Mouse (Mus musculus) liver, adult 2 months (tissue): ENCODE results near the gene Slc3a2. TPM values are rescaled to one million over a fixed set of nuclear protein-coding genes. Genes with fewer than 3 reads are reported as not detected.
"Not testable (repeated sequence)": the region's sequence is repeated elsewhere in the genome, so short reads cannot be mapped to it uniquely, and the experiment has no call there.

ENCODE experiments used
- DNase-seq: peaks from one replicate; pipeline ENCODE4 v3.0.0-alpha.2; 2011; ENCODE audit warnings: low read depth, low spot score; ENCODE audit errors: extremely low read depth
- H3K27ac ChIP-seq: fragments of 200-500 bp; replicated peaks from 2 replicates; pipeline ENCODE4 v1.5.1; 2012; ENCODE audit warnings: low read depth, mild to moderate bottlenecking, control low read depth, inconsistent platforms, low read length; ENCODE audit not compliant: insufficient read depth
- H3K27me3 ChIP-seq: fragments of 200-500 bp; 2 replicates; pipeline ENCODE4 v1.6.1; 2012; ENCODE audit warnings: mild to moderate bottlenecking, moderate library complexity, low read length, inconsistent platforms; ENCODE audit not compliant: control insufficient read depth, insufficient read depth
- H3K36me3 ChIP-seq: fragments of 200-500 bp; 2 replicates; pipeline ENCODE4 v1.6.1; 2012; ENCODE audit warnings: low read length, inconsistent platforms; ENCODE audit not compliant: control insufficient read depth, insufficient read depth
- H3K4me1 ChIP-seq: fragments of 200-500 bp; 2 replicates; pipeline ENCODE4 v1.6.1; 2011; ENCODE audit warnings: low read length; ENCODE audit not compliant: control insufficient read depth, insufficient read depth
- H3K4me3 ChIP-seq: fragments of 200-500 bp; 2 replicates; pipeline ENCODE4 v1.5.1; 2011; ENCODE audit warnings: low read depth, mild to moderate bottlenecking, control low read depth, low read length, moderate library complexity; ENCODE audit not compliant: insufficient read depth
- H3K79me2 ChIP-seq: fragments of 200-500 bp; 2 replicates; pipeline ENCODE4 v1.6.1; 2012; ENCODE audit warnings: inconsistent platforms, mild to moderate bottlenecking, low read length, moderate library complexity; ENCODE audit not compliant: control insufficient read depth, insufficient read depth
- H3K9ac ChIP-seq: fragments of 200-500 bp; 2 replicates; pipeline ENCODE4 v1.6.1; 2012; ENCODE audit warnings: low read depth, mild to moderate bottlenecking, control low read depth, inconsistent platforms, low read length
- CTCF ChIP-seq: fragments of 200-500 bp; IDR thresholded peaks from 2 replicates; pipeline ENCODE4 v1.5.1; 2011; ENCODE audit warnings: low read depth, low read length, control low read depth
- POLR2A ChIP-seq: fragments of 200-500 bp; IDR thresholded peaks from 2 replicates; pipeline ENCODE4 v1.6.1; 2011; ENCODE audit warnings: low read length, control low read depth; ENCODE audit not compliant: insufficient read depth; ENCODE audit errors: extremely low read depth
- WGBS: fragments of 180-500 bp; shearing (Covaris S2); methylation state at CpG from one replicate; pipeline ENCODE4 v1.1.7; 2018; 5-methylcytosine and 5-hydroxymethylcytosine counted together
- polyA plus RNA-seq: library from polyadenylated mRNA; depleted of rRNA; stranded (reverse); fragments of >200 nt; gene quantifications from 2 replicates; pipeline ENCODE4 v1.2.3, GENCODE M21; 2012
- total RNA-seq: library from RNA; depleted of rRNA; stranded (reverse); fragments of >200 nt; gene quantifications from 2 replicates; pipeline ENCODE4 v1.2.3, GENCODE M21; 2014

Slc3a2 gene
- total and polyA plus RNA-seq, 2 experiments, result 30.2 to 71.6 TPM

DNA sequence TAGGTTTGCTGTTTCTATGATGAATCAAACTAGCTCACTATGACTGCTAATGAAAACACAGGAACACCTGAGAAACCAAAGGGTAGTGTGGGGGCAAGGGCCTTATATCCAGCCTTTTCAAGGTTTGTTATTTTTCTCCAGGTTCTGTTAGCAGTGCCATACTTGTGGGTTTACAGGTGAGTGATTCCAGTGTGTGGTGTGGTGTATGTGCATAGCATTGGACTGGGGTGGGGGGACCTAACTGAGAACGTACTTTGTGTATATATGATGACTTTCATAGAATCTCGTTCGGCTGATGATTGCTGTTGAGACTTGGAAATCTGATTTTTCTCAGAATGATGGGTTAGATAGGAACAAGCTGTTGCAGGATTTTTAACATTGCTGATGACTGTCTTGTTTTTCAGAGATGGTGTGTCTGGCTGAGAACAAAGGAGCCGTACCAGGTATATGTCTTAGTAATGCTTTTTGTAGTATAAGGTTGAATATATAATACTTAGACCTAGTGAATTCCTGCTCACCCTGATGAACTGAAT lies 2.0 kb upstream of the Slc3a2 start:
- Histone ChIP-seq H3K4me1 (peaks cover 9% of the 10 kb centered on the region; the same call in 1 of the 2 replicates), H3K27ac (no peak overlapping the region), H3K36me3 (peaks cover 31% of the 10 kb centered on the region), H3K4me3 (no peak overlapping the region), H3K9ac (no peak overlapping the region), H3K27me3 (no peaks in the 10 kb centered on the region), H3K79me2 (no peaks in the 10 kb centered on the region)
- DNase-seq, result no peak
- WGBS, result 70% methylated on average over 4 of the region's 4 CpGs
- TF ChIP-seq POLR2A, result no peak

DNA sequence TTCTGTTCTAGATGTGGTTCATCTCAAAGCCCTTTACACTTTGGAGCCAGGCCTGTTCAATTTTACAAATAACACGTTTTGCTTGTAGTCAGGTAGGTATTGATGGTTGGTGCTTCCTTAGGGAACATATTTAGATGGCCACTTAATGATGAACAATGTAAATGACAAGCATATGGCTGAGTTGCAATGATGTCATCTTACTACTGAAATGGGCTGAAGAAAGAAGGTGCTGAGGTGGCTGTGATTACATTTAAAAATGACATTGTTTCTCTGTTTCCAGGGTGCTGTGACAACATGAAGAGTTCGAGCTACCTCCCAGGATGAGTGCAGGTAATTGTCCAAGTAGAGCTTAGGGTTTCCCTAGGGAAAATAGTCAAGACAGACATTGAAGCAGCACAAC lies 1.2 kb upstream of the Slc3a2 start:
- Histone ChIP-seq H3K79me2 (no peaks in the 10 kb centered on the region), H3K36me3 (peaks cover 31% of the 10 kb centered on the region), H3K9ac (peak overlapping the region; percentile 46), H3K27ac (no peak overlapping the region), H3K4me3 (peak overlapping the region; percentile 81; the same call in 1 of the 2 replicates), H3K27me3 (no peaks in the 10 kb centered on the region), H3K4me1 (peaks cover 9% of the 10 kb centered on the region; the same call in 1 of the 2 replicates)
- DNase-seq, result no peak
- TF ChIP-seq POLR2A (no peak), CTCF (no peak)
- WGBS, result 8% methylated on average over 2 of the region's 2 CpGs

DNA sequence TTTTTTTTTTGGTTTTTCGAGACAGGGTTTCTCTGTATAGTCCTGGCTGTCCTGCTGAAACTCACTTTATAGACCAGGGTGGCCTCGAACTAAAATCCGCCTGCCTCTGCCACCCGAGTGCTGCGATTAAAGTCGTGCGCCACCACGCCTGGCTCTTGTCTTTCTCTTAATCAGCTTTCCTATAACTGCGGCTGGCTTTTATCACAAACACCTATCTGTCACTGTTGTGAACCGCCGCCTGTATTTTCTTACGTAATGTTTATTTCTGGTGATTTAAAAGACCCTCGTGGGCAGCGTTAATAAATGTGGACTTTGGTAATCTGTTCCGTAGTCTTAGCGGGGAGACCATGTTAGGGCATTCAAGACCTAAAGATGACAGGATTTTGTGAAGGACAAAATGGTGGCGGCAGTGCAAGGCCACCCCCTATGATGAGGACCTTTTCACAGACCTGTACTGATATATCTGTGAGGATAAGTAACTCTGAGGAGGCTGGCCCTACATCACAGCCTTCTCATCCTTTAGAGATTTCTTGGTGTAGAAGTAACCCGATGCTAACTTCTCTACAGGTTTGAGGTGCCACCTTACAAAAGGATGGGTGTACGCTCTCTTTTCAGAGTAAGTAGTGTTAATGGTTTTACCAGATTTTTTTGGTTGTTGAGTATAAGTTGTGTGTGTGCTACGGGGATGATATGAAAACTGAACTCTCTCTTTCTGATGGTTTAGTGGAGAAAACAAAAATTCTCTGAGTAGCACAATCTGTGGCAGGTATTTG lies 591 bp upstream of the Slc3a2 start:
- H3K36me3 ChIP-seq, result peaks cover 31% of the 10 kb centered on the region
- H3K27ac ChIP-seq, result peak overlapping the region; percentile 67
- peak overlapping the region; percentile 91 for H3K9ac ChIP-seq
- DNase-seq, result no peak
- H3K4me1 ChIP-seq, result peaks cover 9% of the 10 kb centered on the region; the same call in 1 of the 2 replicates
- H3K27me3 ChIP-seq, result no peaks in the 10 kb centered on the region
- 1% methylated on average over 20 of the region's 20 CpGs for WGBS
- H3K4me3 ChIP-seq, result peak overlapping the region; percentile 81
- H3K79me2 ChIP-seq, result no peaks in the 10 kb centered on the region
- TF ChIP-seq POLR2A (no peak), CTCF (no peak)

DNA sequence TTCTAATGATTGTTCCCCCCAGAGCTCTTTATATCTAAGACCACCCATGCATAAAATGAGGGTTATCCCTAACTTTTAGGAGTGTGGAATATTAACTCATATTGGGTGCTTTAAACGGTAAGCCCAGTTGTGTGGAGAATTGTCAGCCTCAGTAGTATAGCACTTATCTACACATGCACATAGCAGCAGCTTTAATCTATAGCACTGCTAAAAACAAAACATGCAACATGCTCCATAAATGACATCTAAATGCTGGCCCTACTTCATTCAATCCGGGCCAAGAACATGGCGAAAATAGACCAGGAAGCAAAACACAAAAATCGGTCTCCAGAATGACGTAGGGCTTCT lies 636 bp downstream of the Slc3a2 start:
- Histone ChIP-seq H3K4me3 (peak overlapping the region; percentile 90), H3K27me3 (no peaks in the 10 kb centered on the region), H3K79me2 (no peaks in the 10 kb centered on the region), H3K9ac (peak overlapping the region; percentile 89), H3K4me1 (peaks cover 9% of the 10 kb centered on the region; the same call in 1 of the 2 replicates), H3K36me3 (peaks cover 31% of the 10 kb centered on the region), H3K27ac (peak overlapping the region; percentile 76)
- no peak for DNase-seq
- WGBS, result 0% methylated on average over 5 of the region's 5 CpGs
- TF ChIP-seq POLR2A (no peak), CTCF (no peak)

DNA sequence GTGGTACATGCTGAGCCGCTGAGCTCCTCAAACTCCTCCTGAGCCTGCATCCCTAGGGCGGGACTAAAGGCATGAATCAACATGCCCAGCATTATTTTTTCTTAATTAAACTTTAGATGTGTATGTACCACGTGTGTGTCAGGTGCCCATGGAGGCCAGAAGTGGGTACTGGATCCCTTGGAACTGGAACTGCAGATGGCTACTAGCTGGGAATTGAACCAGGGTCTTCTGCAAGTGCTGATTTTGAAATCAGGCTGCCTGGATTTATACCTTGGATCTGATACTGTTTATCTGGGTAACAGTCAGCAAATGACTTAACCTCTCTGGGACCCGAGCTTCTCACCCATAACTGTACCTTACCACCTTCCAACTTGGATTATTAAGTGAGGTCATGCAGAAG lies 1.1 kb downstream of the Slc3a2 start:
- Histone ChIP-seq H3K4me1 (peaks cover 9% of the 10 kb centered on the region; the same call in 1 of the 2 replicates), H3K36me3 (peaks cover 31% of the 10 kb centered on the region), H3K9ac (peak overlapping the region; percentile 9; the same call in 1 of the 2 replicates), H3K79me2 (no peaks in the 10 kb centered on the region), H3K27me3 (no peaks in the 10 kb centered on the region), H3K27ac (no peak overlapping the region), H3K4me3 (no peak overlapping the region)
- no peak for DNase-seq
- WGBS, result 54% methylated on average over 4 of the region's 4 CpGs
- no peak for TF ChIP-seq POLR2A

DNA sequence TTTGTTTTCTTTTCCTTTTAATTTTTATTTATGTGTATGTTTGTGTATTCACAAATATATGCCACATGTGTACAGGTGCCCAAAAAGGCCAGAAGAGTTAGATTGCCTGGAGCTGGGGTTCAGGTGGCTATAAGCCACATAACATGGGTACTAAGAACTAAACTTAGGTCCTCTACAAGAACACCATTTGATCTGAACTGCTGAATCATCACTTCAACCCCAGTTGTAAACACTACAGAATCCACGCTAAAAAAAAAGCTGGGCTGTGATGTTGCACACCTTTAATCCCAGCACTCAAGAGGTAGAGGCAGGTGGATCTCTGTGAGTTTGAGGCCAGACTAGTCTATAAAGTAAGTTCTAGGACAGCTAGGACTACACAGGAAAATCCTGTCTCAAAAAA lies 1.8 kb downstream of the Slc3a2 start:
- Histone ChIP-seq H3K79me2 (no peaks in the 10 kb centered on the region; the same call in 1 of the 2 replicates), H3K4me1 (peaks cover 9% of the 10 kb centered on the region; the same call in 1 of the 2 replicates), H3K27me3 (no peaks in the 10 kb centered on the region), H3K9ac (no peak overlapping the region), H3K27ac (no peak overlapping the region), H3K4me3 (no peak overlapping the region), H3K36me3 (peaks cover 24% of the 10 kb centered on the region)
- WGBS, result 47% methylated on average over 1 of the region's 1 CpGs
- DNase-seq, result no peak
- TF ChIP-seq POLR2A (no peak), CTCF (no peak)

DNA sequence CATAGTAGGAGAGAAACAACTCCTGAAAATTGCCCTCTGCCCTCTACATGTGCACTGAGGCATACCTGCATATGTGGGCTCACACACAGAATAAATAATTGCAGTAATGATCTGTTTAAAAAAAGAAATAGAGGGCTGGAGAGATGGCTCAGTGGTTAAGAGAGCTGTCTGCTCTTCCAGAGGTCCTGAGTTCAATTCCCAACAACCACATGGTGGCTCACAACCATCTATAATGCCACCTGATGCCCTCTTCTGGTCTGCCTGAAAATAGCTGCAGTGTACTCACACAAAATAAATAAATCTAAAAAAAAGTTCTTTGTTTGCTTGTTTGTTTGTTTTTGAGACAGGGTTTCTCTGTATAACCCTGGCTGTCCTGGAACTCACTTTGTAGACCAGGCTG lies 4.1 kb downstream of the Slc3a2 start:
- not testable (repeated sequence) for H3K79me2 ChIP-seq, H3K27ac ChIP-seq, H3K27me3 ChIP-seq, H3K4me3 ChIP-seq, DNase-seq, H3K36me3 ChIP-seq, H3K9ac ChIP-seq, H3K4me1 ChIP-seq
